Mouse (Mus musculus): ENCODE measurements around the gene Apopt1. TPM values are rescaled to one million over a fixed set of nuclear protein-coding genes. Genes with fewer than 3 reads are reported as not detected.
A peak's percentile ranks its signal among the peaks of the same experiment; 100 is the strongest.

The Apopt1 gene
- polyA plus RNA-seq, 1 experiment from 2014 or later, result 22.1 TPM

GRCm38 (mm10) chr12:111750739-111751138 is 37.7 kb downstream of the Apopt1 start:
- H3K4me2 ChIP-seq (ENCODE audit: low read depth, low read length), result no peak overlapping the region
- ATAC-seq (no peak), DNase-seq (no peak)
- TF ChIP-seq CTCF (IDR thresholded peaks at IDR 0.05; ENCODE audit: low read depth), result no peak
- TF ChIP-seq EP300 (IDR thresholded peaks at IDR 0.05; ENCODE audit: low read depth), result no peak
- H3K4me1 ChIP-seq (ENCODE audit: insufficient read depth), result peaks cover 7% of the 10 kb centered on the region
- H3K9ac ChIP-seq (replicated peaks), result no peak overlapping the region
- H3K4me3 ChIP-seq (ENCODE audit: low read depth, low read length), result no peak overlapping the region
- H3K9me3 ChIP-seq (ENCODE audit: low read length), result no peaks in the 10 kb centered on the region
- no peaks in the 10 kb centered on the region for H3K27me3 ChIP-seq (ENCODE audit: insufficient read depth, low read length)
- no peak overlapping the region for H3K27ac ChIP-seq (ENCODE audit: low read depth)
- H3K36me3 ChIP-seq (replicated peaks; ENCODE audit: insufficient read depth, low read length), result no peaks in the 10 kb centered on the region
- 85% methylated on average over 3 of the region's 3 CpGs for WGBS (ENCODE audit: insufficient replicate concordance)

GRCm38 (mm10) chr12:111752491-111752890 is 39.4 kb downstream of the Apopt1 start:
- no peak for ATAC-seq
- H3K27me3 ChIP-seq (ENCODE audit: insufficient read depth, low read length), result no peaks in the 10 kb centered on the region
- H3K4me3 ChIP-seq (ENCODE audit: low read depth, low read length), result no peak overlapping the region
- no peak for DNase-seq
- no peak overlapping the region for H3K4me2 ChIP-seq (ENCODE audit: low read depth, low read length)
- 85% methylated on average over 6 of the region's 6 CpGs for WGBS (ENCODE audit: insufficient replicate concordance)
- H3K9ac ChIP-seq (replicated peaks), result no peak overlapping the region
- H3K4me1 ChIP-seq (ENCODE audit: insufficient read depth), result no peaks in the 10 kb centered on the region
- no peak overlapping the region for H3K27ac ChIP-seq (ENCODE audit: low read depth)
- TF ChIP-seq EP300 (IDR thresholded peaks at IDR 0.05; ENCODE audit: low read depth), result no peak
- no peak for TF ChIP-seq CTCF (IDR thresholded peaks at IDR 0.05; ENCODE audit: low read depth)
- no peaks in the 10 kb centered on the region for H3K36me3 ChIP-seq (replicated peaks; ENCODE audit: insufficient read depth, low read length)
- no peaks in the 10 kb centered on the region for H3K9me3 ChIP-seq (ENCODE audit: low read length)

GRCm38 (mm10) chr12:111753347-111753746 is 40.3 kb downstream of the Apopt1 start:
- H3K27ac ChIP-seq (ENCODE audit: low read depth), result no peak overlapping the region
- no peak overlapping the region for H3K9ac ChIP-seq (replicated peaks)
- WGBS (ENCODE audit: insufficient replicate concordance), result 53% methylated on average over 9 of the region's 9 CpGs
- H3K4me1 ChIP-seq (ENCODE audit: insufficient read depth), result peaks cover 7% of the 10 kb centered on the region
- no peak overlapping the region for H3K4me2 ChIP-seq (ENCODE audit: low read depth, low read length)
- DNase-seq, result no peak
- no peak for TF ChIP-seq EP300 (IDR thresholded peaks at IDR 0.05; ENCODE audit: low read depth)
- no peak for TF ChIP-seq CTCF (IDR thresholded peaks at IDR 0.05; ENCODE audit: low read depth)
- H3K4me3 ChIP-seq (ENCODE audit: low read depth, low read length), result no peak overlapping the region
- no peaks in the 10 kb centered on the region for H3K27me3 ChIP-seq (ENCODE audit: insufficient read depth, low read length)
- no peak for ATAC-seq
- H3K9me3 ChIP-seq (ENCODE audit: low read length), result no peaks in the 10 kb centered on the region
- H3K36me3 ChIP-seq (replicated peaks; ENCODE audit: insufficient read depth, low read length), result no peaks in the 10 kb centered on the region

GRCm38 (mm10) chr12:111754710-111755109 is 41.6 kb downstream of the Apopt1 start:
- no peak overlapping the region for H3K9ac ChIP-seq (replicated peaks)
- DNase-seq, result no peak
- ATAC-seq, result no peak
- no peaks in the 10 kb centered on the region for H3K27me3 ChIP-seq (ENCODE audit: insufficient read depth, low read length)
- peaks cover 12% of the 10 kb centered on the region for H3K4me1 ChIP-seq (ENCODE audit: insufficient read depth)
- no peaks in the 10 kb centered on the region for H3K9me3 ChIP-seq (ENCODE audit: low read length)
- no peak overlapping the region for H3K4me3 ChIP-seq (ENCODE audit: low read depth, low read length)
- TF ChIP-seq CTCF (IDR thresholded peaks at IDR 0.05; ENCODE audit: low read depth), result no peak
- no peak for TF ChIP-seq EP300 (IDR thresholded peaks at IDR 0.05; ENCODE audit: low read depth)
- H3K36me3 ChIP-seq (replicated peaks; ENCODE audit: insufficient read depth, low read length), result no peaks in the 10 kb centered on the region
- no peak overlapping the region for H3K4me2 ChIP-seq (ENCODE audit: low read depth, low read length)
- no peak overlapping the region for H3K27ac ChIP-seq (ENCODE audit: low read depth)

- no peak overlapping the region for H3K4me2 ChIP-seq (ENCODE audit: low read depth, low read length)
- H3K27ac ChIP-seq (ENCODE audit: low read depth), result no peak overlapping the region
- TF ChIP-seq EP300 (IDR thresholded peaks at IDR 0.05; ENCODE audit: low read depth), result no peak
- TF ChIP-seq CTCF (IDR thresholded peaks at IDR 0.05; ENCODE audit: low read depth), result no peak
- no peak overlapping the region for H3K4me3 ChIP-seq (ENCODE audit: low read depth, low read length)
- 49% methylated on average over 2 of the region's 2 CpGs for WGBS (ENCODE audit: insufficient replicate concordance)
- no peak for DNase-seq
- no peak overlapping the region for H3K9ac ChIP-seq (replicated peaks)
- no peaks in the 10 kb centered on the region for H3K27me3 ChIP-seq (ENCODE audit: insufficient read depth, low read length)
- peaks cover 16% of the 10 kb centered on the region for H3K4me1 ChIP-seq (ENCODE audit: insufficient read depth)
- H3K36me3 ChIP-seq (replicated peaks; ENCODE audit: insufficient read depth, low read length), result no peaks in the 10 kb centered on the region
- H3K9me3 ChIP-seq (ENCODE audit: low read length), result no peaks in the 10 kb centered on the region
- no peak for ATAC-seq
Measured at GRCm38 (mm10) chr12:111755231-111755630, 42.2 kb downstream of the Apopt1 start.

GRCm38 (mm10) chr12:111756082-111756697 is 43.1 kb downstream of the Apopt1 start:
- no peak overlapping the region for H3K4me2 ChIP-seq (ENCODE audit: low read depth, low read length)
- H3K27ac ChIP-seq (ENCODE audit: low read depth), result no peak overlapping the region
- no peak overlapping the region for H3K9ac ChIP-seq (replicated peaks)
- H3K9me3 ChIP-seq (ENCODE audit: low read length), result no peaks in the 10 kb centered on the region
- 34% methylated on average over 4 of the region's 4 CpGs for WGBS (ENCODE audit: insufficient replicate concordance)
- no peak for DNase-seq
- no peaks in the 10 kb centered on the region for H3K36me3 ChIP-seq (replicated peaks; ENCODE audit: insufficient read depth, low read length)
- TF ChIP-seq EP300 (IDR thresholded peaks at IDR 0.05; ENCODE audit: low read depth), result no peak
- TF ChIP-seq CTCF (IDR thresholded peaks at IDR 0.05; ENCODE audit: low read depth), result no peak
- peaks cover 21% of the 10 kb centered on the region for H3K4me1 ChIP-seq (ENCODE audit: insufficient read depth)
- no peak overlapping the region for H3K4me3 ChIP-seq (ENCODE audit: low read depth, low read length)
- ATAC-seq, result no peak
- H3K27me3 ChIP-seq (ENCODE audit: insufficient read depth, low read length), result no peaks in the 10 kb centered on the region

GRCm38 (mm10) chr12:111756698-111757082 is 43.6 kb downstream of the Apopt1 start:
- WGBS (ENCODE audit: insufficient replicate concordance), result 42% methylated on average over 5 of the region's 5 CpGs
- no peak overlapping the region for H3K27ac ChIP-seq (ENCODE audit: low read depth)
- no peak for TF ChIP-seq EP300 (IDR thresholded peaks at IDR 0.05; ENCODE audit: low read depth)
- no peak for TF ChIP-seq CTCF (IDR thresholded peaks at IDR 0.05; ENCODE audit: low read depth)
- peaks cover 21% of the 10 kb centered on the region for H3K4me1 ChIP-seq (ENCODE audit: insufficient read depth)
- H3K36me3 ChIP-seq (replicated peaks; ENCODE audit: insufficient read depth, low read length), result no peaks in the 10 kb centered on the region
- H3K4me3 ChIP-seq (ENCODE audit: low read depth, low read length), result no peak overlapping the region
- H3K9me3 ChIP-seq (ENCODE audit: low read length), result no peaks in the 10 kb centered on the region
- DNase-seq (peak; percentile 45), ATAC-seq (no peak)
- no peaks in the 10 kb centered on the region for H3K27me3 ChIP-seq (ENCODE audit: insufficient read depth, low read length)
- H3K9ac ChIP-seq (replicated peaks), result no peak overlapping the region
- no peak overlapping the region for H3K4me2 ChIP-seq (ENCODE audit: low read depth, low read length)
